Mouse (Mus musculus): ENCODE measurements around the gene Themis3. TPM values are rescaled to one million over a fixed set of nuclear protein-coding genes. Genes with fewer than 3 reads are reported as not detected.

Themis3 gene
- polyA plus RNA-seq (2014; fragmentation: Illumina TruSeq; extraction: RNeasy Lipid Tissue Mini Kit (QIAGEN cat#74804); ENCODE audit: low read depth, low replicate concordance): not detected

DNA sequence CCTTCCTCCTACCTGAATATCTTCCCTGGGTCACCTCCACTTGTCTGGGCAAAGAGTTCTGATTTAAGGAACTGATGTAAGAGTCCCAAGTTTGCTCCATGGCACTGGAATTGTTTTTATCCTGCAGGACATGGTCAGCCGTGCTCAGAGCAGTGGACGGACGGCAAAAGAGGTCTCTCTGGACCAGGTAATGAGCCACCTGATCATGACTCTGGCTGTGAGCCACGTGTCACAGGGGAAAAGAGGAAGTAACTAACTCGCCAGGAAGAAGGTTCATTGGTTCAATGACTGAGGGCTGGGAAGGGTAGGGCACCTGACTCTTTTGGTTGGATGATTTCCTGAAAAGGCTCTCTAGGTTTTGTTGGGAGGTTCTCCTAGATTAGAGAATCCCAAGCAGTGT is at the start of gene Themis3:
Gene Themis3, minus strand, starts transcription at position 187 of the 400 bp plus-strand sequence.

GRCm38 (mm10) chr17:66519554-66520553 is 74.6 kb downstream of the Themis3 start, which contains the start of gene Rab12:
Rab12 (minus strand) TSS chr17:66519729.

Other genes starting within 250 kb of the Themis3 start
- 1.5 TPM for gene Mtcl1, start 144.9 kb downstream of the Themis3 start, polyA plus RNA-seq (2014; fragmentation: Illumina TruSeq; extraction: RNeasy Lipid Tissue Mini Kit (QIAGEN cat#74804); ENCODE audit: low read depth, low replicate concordance)
- gene Rab12, start 74.9 kb downstream of the Themis3 start, polyA plus RNA-seq (2014; fragmentation: Illumina TruSeq; extraction: RNeasy Lipid Tissue Mini Kit (QIAGEN cat#74804); ENCODE audit: low read depth, low replicate concordance): 212 TPM

Measured in adrenal gland, adult 10 weeks (tissue).